Mouse (Mus musculus) hindbrain, embryonic 14.5 days (tissue): ENCODE measurements around the gene Dennd5a. TPM values are rescaled to one million over a fixed set of nuclear protein-coding genes. Genes with fewer than 3 reads are reported as not detected.

Experiments
- ATAC-seq: fragments of 200-750 bp; cut with Nextera tagmentation; 2 replicates; pipeline ENCODE4 v1.8.0; 2017; ENCODE audit warnings: moderate number of reproducible peaks, mild to moderate bottlenecking, moderate TSS enrichment, moderate library complexity; ENCODE audit not compliant: low FRiP score
- DNase-seq: peaks from one replicate; pipeline ENCODE4 v3.0.0-alpha.2; 2015; ENCODE audit warnings: low spot score
- H3K27ac ChIP-seq: fragments of 300-500 bp; sonication (generic); 2 replicates; pipeline ENCODE4 v1.5.1; 2014; ENCODE audit warnings: mild to moderate bottlenecking, moderate library complexity
- H3K27me3 ChIP-seq: fragments of 300-500 bp; sonication (generic); 2 replicates; pipeline ENCODE4 v1.6.1; 2014; ENCODE audit warnings: mild to moderate bottlenecking, low read length, mixed read lengths; ENCODE audit not compliant: control insufficient read depth, insufficient read depth
- H3K36me3 ChIP-seq: fragments of 300-500 bp; sonication (generic); replicated peaks from 2 replicates; pipeline ENCODE4 v1.6.1; 2014; ENCODE audit not compliant: control insufficient read depth, insufficient read depth
- H3K4me1 ChIP-seq: fragments of 300-500 bp; sonication (generic); replicated peaks from 2 replicates; pipeline ENCODE4 v1.6.1; 2014; ENCODE audit warnings: antibody characterized with exemption, low read length, mixed read lengths; ENCODE audit not compliant: control insufficient read depth, insufficient read depth
- H3K4me2 ChIP-seq: fragments of 300-500 bp; sonication (generic); replicated peaks from 2 replicates; pipeline ENCODE4 v1.6.1; 2014; ENCODE audit warnings: mild to moderate bottlenecking, moderate library complexity
- H3K4me3 ChIP-seq: fragments of 300-500 bp; sonication (generic); replicated peaks from 2 replicates; pipeline ENCODE4 v1.5.1; 2014; ENCODE audit warnings: mild to moderate bottlenecking, low read length
- H3K9ac ChIP-seq: fragments of 300-500 bp; sonication (generic); 2 replicates; pipeline ENCODE4 v1.6.1; 2014
- H3K9me3 ChIP-seq: fragments of 300-500 bp; sonication (generic); 2 replicates; pipeline ENCODE4 v1.6.1; 2016; ENCODE audit warnings: low read length; ENCODE audit not compliant: control insufficient read depth
- WGBS: fragments of 180-500 bp; shearing (Covaris S2); extraction: QIAGEN DNeasy Blood & Tissue Kit; methylation state at CpG from one replicate; pipeline ENCODE4 v1.1.7; 2014; 5-methylcytosine and 5-hydroxymethylcytosine counted together
- polyA plus RNA-seq: library from polyadenylated mRNA; unstranded; fragments of >200 nt; fragmentation: Nextera tagmentation; extraction: Ambion mirVana; gene quantifications from 2 replicates; pipeline ENCODE4 v1.2.1, GENCODE M21; 2014

Dennd5a gene
- 55.3 and 56.0 TPM in 2 replicates for polyA plus RNA-seq

DNA sequence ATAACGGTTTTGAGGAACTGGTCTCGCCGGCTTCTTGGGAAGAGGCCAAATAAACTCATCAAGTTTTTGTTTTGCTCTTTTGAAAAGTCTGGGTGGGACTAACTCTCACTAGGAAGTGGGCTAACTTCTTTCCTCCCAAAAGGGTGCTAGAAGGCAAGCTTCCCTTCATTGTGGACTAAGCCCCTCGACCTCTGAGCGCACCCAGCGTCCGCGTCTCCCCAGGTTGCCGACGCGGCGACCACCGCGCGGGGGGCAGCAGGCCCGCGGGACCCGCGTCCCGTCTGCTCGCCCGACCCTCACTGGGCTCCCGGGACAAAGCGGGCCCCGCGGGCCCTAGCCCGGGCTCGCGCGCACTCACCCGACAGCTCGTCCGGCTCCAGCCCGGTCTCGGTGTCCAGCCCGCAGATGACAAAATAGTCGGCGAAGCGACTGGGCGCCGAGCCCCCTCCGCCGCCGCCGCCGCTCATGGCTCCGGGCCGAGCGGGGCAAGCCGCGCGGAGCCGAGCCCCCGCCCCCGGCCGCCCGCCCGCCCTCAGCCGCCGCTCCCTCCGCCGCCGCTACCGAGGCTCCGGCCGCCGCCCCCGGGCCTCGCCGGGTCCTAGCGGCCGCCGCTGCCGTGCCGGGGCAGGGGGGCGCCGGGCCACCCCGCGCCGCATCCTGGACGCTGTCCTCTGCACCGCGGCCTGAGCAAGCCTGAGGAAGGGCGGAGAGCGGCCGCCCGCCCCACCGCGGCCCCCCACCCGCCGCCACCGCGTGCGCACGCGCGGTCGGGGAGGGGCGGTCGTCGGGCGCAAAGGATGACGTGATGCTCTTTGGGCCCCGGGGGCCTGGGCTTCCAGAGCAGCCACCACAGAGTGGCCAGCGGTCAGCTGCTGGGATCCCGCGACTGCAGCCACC is at the start of gene Dennd5a:
Gene Dennd5a (minus strand): TSS at position 755 of the 897 bp plus-strand sequence.
- H3K4me3 ChIP-seq = peak within 1 kb of the TSS; percentile 71
- no peaks in the 10 kb centered on the region for H3K9me3 ChIP-seq
- peak; percentile 96 for ATAC-seq
- no peaks in the 10 kb centered on the region for H3K36me3 ChIP-seq
- H3K9ac ChIP-seq = peak within 1 kb of the TSS; percentile 95
- H3K4me2 ChIP-seq = peak within 1 kb of the TSS; percentile 91
- H3K27me3 ChIP-seq = no peaks in the 10 kb centered on the region
- H3K27ac ChIP-seq = peak within 1 kb of the TSS; percentile 91
- peak; percentile 88 for DNase-seq
- peaks cover 36% of the 10 kb centered on the region for H3K4me1 ChIP-seq
- under 1% methylated on average over 85 of the region's 107 CpGs for WGBS

DNA sequence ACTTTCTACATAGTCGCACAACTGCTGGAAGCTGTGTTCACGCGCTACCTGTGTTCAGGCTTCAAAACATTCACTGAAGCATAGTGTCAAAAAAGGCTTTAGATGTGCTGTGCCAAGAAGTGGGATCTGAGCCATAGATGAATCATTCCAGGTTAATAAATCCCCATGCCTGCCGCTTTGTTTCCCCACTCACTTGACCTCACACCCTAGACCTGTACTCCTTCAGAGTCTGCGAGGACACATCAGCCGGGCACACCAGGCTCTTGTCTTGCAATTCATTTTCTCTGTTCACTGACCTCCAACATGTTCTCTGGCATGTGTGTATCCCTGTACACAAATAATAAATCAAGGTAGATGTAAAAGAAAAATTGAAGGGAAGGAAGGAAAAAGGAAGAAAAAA is 48.8 kb upstream of the Dennd5a start:
- no peak overlapping the region for H3K27ac ChIP-seq

DNA sequence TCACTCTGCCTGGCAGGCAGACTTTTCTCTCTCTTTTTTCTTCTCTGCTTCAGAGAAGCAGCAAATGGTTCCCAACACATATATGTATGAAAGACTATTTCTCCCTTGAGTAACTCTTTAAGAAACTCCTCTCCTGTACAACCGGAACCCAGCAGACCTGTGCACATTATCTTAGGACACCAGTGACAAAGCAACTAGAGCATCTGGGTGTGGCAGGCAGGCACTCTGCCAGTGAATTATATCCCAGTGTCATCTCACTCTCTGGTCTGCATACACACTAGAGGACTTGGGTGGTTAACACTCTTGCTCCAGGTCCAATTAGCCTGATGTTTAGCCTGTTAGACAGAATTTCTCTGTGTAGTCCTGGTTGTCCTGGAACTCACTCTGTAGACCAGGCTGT is 48.2 kb upstream of the Dennd5a start:
- H3K9ac ChIP-seq = no peak overlapping the region
- H3K36me3 ChIP-seq = no peaks in the 10 kb centered on the region

More for the DNA sequence above, 48.8 kb upstream of the Dennd5a start:
- Histone ChIP-seq H3K36me3 (no peaks in the 10 kb centered on the region), H3K27me3 (no peaks in the 10 kb centered on the region), H3K4me1 (no peaks in the 10 kb centered on the region), H3K9me3 (no peaks in the 10 kb centered on the region), H3K4me2 (no peak overlapping the region), H3K9ac (no peak overlapping the region), H3K4me3 (no peak overlapping the region)
- no peak for ATAC-seq
- WGBS = 92% methylated on average over 6 of the region's 6 CpGs
- DNase-seq = no peak

DNA sequence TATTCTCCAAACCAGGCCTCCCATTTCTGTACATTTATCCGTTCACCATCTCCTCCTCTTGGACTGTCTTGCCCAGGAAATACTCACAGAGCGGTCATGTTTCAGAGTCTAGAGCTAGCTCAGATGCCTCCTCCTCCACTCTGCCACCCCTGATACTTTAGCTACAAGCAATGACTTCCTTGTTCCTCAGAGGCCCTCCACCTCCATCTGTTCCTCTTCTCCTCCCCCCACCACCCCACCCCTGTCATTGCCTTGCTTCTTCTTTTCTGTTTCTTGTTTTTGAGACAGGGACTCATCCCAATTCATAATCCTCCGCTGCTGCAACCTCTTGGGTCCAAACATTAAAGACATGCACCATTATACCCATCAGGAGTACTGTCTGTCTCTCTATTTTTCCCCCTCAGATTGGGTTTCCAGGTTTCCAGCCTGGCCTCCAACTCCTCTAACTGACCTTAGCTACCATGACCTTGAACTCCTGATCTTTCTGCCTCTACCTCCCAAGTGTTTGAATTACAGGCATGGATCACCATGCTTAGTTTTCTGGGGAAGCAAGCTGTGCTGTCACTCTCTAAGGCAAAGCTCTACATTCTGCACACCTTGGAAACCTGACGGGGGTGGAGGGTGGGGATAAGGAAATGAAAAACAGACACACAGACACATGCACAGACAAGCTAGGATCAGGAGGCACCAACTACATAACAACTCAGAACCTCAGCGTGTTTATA is 46.4 kb upstream of the Dennd5a start:
- H3K4me3 ChIP-seq = no peak overlapping the region
- H3K9ac ChIP-seq = no peak overlapping the region
- no peak overlapping the region for H3K4me2 ChIP-seq
- no peaks in the 10 kb centered on the region for H3K9me3 ChIP-seq
- no peaks in the 10 kb centered on the region for H3K27me3 ChIP-seq
- no peak overlapping the region for H3K27ac ChIP-seq
- no peaks in the 10 kb centered on the region for H3K4me1 ChIP-seq
- no peak for ATAC-seq
- WGBS = 85% methylated on average over 5 of the region's 5 CpGs
- no peaks in the 10 kb centered on the region for H3K36me3 ChIP-seq
- no peak for DNase-seq

More for the DNA sequence above, 48.2 kb upstream of the Dennd5a start:
- DNase-seq = no peak
- Histone ChIP-seq H3K4me1 (no peaks in the 10 kb centered on the region), H3K4me3 (no peak overlapping the region), H3K27ac (no peak overlapping the region), H3K27me3 (no peaks in the 10 kb centered on the region), H3K4me2 (no peak overlapping the region), H3K9me3 (no peaks in the 10 kb centered on the region)
- WGBS = 92% methylated on average over 1 of the region's 1 CpGs
- no peak for ATAC-seq

DNA sequence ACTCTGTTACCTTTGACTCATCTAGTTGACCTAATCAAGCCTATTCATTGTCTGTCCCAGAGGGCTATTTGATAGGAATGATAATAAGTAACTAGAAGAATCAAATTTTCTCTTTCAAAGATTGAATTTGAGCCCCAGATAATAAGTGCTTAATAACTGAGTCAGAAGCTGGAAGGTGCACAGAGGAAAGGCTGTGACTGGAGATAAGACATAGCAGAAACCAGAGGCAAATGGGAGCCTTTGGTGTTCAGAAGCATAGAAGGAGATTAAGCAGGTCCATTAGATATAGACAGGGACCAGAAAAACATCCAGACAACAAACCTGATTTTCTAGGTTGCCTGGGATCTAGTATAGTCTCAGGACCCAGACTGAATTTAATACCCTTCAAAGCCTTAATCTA is 45.7 kb upstream of the Dennd5a start:
- Histone ChIP-seq H3K27me3 (no peaks in the 10 kb centered on the region), H3K27ac (no peak overlapping the region), H3K4me1 (no peaks in the 10 kb centered on the region), H3K4me2 (no peak overlapping the region), H3K4me3 (no peak overlapping the region), H3K36me3 (no peaks in the 10 kb centered on the region), H3K9me3 (no peaks in the 10 kb centered on the region), H3K9ac (no peak overlapping the region)
- ATAC-seq (no peak), DNase-seq (no peak)

DNA sequence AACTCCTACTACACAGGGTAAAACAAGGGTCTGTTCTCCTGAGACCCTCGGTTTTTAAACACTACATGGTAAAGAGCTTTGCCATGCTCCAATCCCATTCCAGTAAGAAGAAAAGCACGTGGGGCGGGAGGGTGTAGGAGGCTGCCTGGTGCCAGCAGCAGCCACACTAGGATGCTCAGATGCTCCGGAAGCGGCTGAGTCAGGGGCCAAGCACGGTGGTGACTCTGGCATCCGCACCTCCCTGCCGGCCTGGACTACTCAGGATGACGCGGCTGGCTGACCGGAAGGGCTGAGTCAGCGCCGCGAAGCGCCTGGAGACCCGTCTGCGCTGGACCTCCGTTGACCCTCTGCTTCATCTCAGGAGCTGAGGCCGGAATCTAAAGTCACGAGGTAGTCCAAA is 42.7 kb upstream of the Dennd5a start:
- Histone ChIP-seq H3K9me3 (no peaks in the 10 kb centered on the region), H3K4me2 (peak overlapping the region; percentile 47), H3K4me1 (no peaks in the 10 kb centered on the region), H3K27ac (no peak overlapping the region), H3K9ac (0 out of 2 replicates have a peak overlapping the region, but pooled peaks have one; percentile 16), H3K36me3 (no peaks in the 10 kb centered on the region), H3K4me3 (0 out of 2 replicates have a peak overlapping the region, but pooled peaks have one; percentile 12), H3K27me3 (no peaks in the 10 kb centered on the region)
- ATAC-seq (no peak), DNase-seq (no peak)
- 25% methylated on average over 20 of the region's 20 CpGs for WGBS

DNA sequence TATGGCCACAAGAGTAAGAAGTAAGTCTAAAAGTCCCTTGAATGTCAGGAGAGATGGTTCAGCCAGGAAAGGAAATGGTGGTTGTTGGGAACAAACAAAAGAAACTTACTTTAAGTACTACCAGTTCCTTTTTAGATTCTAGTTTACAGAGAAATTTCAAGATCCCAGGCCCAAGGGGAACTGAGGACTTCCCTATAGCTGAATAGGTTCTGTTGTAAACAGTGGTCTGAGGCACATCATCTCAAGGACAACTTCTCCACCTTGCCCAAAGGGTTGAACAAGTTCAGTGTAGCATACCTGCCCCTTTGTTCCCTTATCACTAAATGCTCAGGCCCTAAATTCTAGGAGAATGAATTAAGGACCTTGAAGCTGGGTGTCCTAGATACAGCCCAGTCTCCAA is 41.8 kb upstream of the Dennd5a start:
- H3K36me3 ChIP-seq = no peaks in the 10 kb centered on the region
- no peak for DNase-seq
- no peak overlapping the region for H3K9ac ChIP-seq
- no peak overlapping the region for H3K4me3 ChIP-seq
- H3K9me3 ChIP-seq = no peaks in the 10 kb centered on the region
- no peak for ATAC-seq
- no peaks in the 10 kb centered on the region for H3K4me1 ChIP-seq
- no peak overlapping the region for H3K27ac ChIP-seq
- H3K27me3 ChIP-seq = no peaks in the 10 kb centered on the region
- H3K4me2 ChIP-seq = no peak overlapping the region

DNA sequence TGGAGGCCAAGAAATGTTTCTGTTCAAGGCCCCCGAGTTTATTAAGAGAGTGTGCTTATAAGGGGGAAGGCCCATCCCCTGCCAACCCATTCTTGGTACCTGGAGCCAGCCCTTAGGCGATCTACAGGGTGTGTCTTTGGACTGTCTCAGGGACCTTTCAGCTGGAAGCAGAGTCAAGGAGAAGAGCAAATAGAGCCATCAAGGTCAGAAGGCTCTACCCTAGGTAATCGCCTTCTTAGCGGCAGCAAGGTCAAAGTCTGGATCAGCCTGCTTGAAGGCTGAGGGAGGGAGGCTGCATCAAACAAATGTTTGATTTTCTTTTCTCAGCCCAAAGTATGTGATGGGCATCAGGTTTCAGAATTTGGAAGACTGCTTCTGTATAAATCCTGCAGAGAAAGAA is 38.1 kb upstream of the Dennd5a start:
- no peak for DNase-seq
- H3K4me2 ChIP-seq = no peak overlapping the region
- H3K27me3 ChIP-seq = no peaks in the 10 kb centered on the region
- ATAC-seq = no peak
- 87% methylated on average over 4 of the region's 4 CpGs for WGBS
- H3K4me1 ChIP-seq = no peaks in the 10 kb centered on the region
- no peaks in the 10 kb centered on the region for H3K36me3 ChIP-seq
- no peak overlapping the region for H3K27ac ChIP-seq
- H3K9me3 ChIP-seq = no peaks in the 10 kb centered on the region
- H3K4me3 ChIP-seq = no peak overlapping the region
- H3K9ac ChIP-seq = no peak overlapping the region

DNA sequence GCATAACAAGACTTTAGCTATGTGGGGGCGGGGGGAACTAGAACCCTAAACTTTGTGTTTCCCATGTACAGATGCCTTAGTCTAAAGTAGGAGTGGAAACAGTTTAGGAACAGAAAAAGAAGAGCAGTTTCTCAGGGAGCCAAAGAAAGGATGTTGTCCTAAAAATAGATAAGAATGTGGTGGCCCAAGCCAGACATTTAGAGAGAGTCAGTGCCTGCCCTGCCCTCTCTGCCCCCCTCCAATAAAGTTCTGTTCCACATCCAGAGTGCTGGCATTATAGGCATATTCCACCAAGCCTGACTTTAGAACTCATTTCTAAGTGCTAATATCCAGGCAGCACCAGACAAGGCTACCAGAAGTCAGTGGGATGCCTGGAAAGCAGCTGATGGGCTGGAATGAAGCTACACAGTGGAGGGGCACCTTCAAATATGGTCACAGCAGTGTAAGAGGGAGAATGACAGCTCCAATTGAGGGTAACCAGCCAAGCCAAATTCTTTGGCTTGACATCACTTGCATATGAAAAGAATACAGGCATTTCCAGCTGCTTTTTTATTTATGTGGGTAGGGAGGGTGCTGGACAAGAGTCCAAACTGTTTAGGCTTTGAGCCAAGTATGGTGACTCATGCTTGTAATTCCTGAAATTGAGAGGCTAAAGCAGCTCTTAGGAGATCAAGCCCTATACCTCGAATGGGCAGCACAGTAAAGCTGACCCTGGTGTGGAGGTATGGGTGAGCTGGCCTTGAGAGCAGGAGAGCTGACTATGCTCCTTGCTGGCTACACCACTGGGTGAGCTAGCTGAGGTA is 33.1 kb upstream of the Dennd5a start:
- WGBS = 63% methylated on average over 2 of the region's 2 CpGs
- Histone ChIP-seq H3K36me3 (no peaks in the 10 kb centered on the region), H3K9me3 (no peaks in the 10 kb centered on the region), H3K9ac (no peak overlapping the region), H3K4me2 (no peak overlapping the region), H3K27ac (no peak overlapping the region), H3K27me3 (no peaks in the 10 kb centered on the region), H3K4me3 (no peak overlapping the region), H3K4me1 (no peaks in the 10 kb centered on the region)
- peak; percentile 74; the same call in 1 of the 2 replicates for ATAC-seq
- peak; percentile 39 for DNase-seq
